Mouse (Mus musculus) urinary bladder, postnatal 14 days (tissue): ENCODE data around the gene Cnppd1.

ENCODE experiments used
- DNase-seq: peaks from one replicate; pipeline ENCODE4 v3.0.0; 2021; ENCODE audit warnings: low spot score

Cnppd1 gene

DNA sequence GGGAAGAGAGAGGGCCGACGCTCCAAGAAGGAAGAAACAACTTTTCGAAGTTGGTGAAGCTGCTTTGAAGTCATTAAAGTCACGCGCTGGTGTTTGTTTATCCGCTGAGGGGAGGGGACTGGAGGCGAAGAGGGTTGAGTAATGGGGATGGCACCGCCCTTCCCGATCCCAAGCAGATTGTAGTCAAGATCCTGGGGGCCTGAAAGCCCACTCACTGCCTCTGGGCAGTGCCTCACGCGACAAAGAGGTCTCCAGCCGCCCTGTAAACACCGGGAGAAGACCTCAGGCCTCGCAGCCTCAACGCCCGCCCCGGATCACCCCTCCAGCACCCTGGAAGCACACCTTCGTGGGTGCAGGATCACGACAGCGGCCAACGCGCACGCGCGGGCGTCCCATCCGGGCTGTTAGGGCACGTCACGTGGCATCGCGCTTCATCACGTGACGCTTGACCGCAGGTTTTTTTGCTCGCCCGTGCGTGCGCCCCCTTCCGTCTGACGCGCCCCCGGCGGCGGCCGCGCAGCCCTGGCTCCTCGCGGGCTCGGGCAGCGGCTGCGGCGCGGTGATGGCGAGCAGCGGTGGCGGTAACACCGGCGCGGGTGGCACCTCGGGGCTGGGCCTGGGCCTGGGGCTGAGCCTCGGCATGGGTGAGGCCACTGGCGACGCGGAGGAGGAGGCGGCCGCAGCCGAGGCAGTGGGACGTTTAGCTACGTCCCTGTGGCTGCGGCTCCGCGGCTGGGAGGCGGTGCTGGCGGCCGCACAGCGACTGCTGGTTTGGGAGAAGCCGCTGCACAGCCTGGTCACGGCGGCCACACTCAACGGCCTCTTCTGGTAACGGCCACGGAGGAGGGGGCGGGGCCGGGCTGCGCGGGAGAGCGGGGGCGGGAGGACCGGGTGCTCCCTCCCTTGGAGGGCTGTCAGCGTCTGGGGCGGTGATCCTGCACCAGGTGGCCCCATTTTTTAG is at the start of gene Cnppd1, which contains the start of gene Retreg2:
TSS of gene Cnppd1 (minus strand) at position 411 of the 961 bp plus-strand sequence.
TSS of gene Retreg2 (plus strand) at position 478 of the 961 bp plus-strand sequence.
- DNase-seq, result peak; percentile 96

DNA sequence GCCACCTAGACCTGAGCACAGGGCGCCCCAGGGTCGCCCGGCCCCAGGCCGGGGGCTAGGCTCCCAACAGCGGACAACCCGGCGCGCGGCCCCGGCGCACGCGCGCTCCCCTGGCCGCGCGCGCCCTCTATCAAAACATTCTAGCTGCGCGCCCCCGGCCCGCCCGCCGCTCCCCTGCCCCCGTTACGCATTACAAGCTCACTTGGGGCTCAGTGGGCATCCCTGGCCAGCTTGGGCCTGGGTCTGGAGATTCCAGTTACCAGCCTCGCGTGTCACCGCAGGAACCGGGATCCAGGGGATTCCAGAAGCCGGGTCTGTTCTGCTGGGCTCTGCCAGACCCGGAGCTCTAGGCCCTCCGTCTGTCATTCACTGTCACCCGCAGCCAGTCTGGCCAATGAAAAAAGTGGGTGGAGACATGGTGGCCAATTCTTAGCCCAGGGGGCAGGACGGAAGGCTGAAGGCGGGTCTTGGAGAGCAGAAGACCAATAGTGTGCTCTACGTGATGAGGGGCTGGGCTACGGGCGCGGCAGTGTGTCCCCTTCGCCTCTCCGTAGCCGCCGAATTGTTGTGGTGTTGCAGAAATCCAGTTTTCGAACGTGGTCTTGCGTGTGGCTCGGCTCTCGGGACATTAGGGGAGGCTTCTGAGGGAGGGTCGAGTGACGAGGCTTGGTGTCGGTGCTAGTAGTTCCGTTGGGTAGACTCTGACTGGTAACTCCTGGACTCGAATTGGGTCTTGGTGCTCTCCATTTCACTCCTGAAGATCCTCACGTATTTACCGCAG is 49.3 kb upstream of the Cnppd1 start, which contains the start of the genes Ankzf1 and Atg9a:
TSS of gene Ankzf1 (plus strand) at position 530 of the 781 bp plus-strand sequence.
TSS of gene Atg9a (minus strand) at position 575 of the 781 bp plus-strand sequence.
- peak; percentile 95 for DNase-seq

DNA sequence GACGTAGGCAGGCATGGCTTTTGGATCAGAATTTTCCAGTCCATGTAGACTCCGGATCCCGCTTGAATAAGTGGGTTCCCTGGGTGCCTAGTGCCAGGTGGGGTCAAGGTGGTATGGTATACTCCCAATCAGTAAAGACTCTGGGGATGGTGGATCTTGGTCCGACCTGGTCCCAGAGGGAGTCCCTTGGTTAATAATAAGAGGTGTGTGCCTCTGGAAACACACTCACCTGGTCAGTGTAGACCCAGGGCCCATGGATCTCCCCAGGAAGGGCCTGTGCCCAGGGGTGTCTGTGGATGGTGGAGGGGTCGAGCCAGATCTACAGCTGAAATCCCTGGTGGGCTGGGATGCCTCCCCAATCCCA is 48.7 kb upstream of the Cnppd1 start:
- DNase-seq, result no peak

DNA sequence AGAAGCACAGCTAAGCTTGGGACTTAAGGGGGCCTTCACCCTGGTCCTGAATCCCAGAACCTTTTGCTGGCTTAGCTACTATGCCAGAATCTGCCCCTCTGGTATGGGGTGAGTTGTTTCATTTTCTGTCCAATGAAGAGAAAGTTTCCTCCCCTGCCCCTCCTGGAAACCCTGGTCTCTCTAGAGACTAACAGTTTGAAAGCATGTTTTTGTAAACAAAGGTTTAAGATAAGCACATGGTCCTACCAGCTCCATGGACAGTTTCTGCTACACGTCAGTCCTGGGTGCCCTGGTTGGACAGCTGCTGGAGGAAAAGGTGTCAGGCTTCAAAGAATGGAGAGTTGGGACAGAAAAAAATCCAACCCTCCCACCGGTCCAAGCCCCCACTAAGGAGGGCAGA is 48.1 kb upstream of the Cnppd1 start:
- no peak for DNase-seq

DNA sequence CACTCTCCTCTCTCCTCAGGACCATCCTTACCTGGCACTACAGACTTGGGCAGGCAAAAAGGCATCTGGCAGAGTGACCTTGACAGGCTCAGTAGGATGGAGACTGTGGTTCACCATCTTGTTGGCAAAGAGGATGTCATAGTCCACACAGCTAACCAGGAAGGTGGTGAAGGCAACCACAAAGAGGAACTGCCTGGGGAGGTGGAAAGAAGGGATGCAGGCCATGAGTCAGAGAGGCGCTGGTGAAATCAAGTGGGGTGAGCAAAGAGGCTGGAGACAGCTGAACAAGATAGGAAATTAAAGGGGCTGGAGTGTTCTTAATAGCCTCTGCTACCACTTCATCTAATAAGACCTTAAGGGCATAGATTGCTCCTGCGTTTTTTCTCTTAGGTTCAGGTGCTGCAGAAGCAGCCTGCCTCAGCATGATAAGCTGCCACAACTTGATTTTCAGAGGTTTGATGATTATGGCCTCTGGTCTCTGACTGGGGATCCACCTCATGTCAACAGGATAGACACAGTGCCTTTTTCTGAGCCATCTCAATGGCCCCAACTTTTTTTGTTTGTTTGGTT is 45.5 kb upstream of the Cnppd1 start:
- no peak for DNase-seq

DNA sequence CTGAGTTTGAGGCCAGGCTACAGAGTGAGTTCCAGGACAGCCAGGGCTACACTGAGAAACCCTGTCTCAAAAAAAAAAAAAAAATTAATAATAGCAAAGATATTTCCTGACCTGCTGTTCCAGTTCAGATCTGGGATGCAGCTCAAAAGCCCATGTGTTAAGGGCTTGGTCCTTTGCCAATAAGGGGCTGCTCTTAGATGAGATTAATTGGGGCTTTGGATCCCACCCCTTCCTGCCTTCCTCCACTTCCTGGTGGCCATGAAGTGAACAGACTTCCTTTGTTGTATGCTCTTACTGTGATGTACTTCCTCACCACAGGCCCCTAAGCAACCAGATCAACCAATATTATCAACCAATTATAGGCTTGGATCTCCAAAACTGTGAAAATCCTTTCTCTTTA is 44.6 kb upstream of the Cnppd1 start:
- DNase-seq, result no peak

DNA sequence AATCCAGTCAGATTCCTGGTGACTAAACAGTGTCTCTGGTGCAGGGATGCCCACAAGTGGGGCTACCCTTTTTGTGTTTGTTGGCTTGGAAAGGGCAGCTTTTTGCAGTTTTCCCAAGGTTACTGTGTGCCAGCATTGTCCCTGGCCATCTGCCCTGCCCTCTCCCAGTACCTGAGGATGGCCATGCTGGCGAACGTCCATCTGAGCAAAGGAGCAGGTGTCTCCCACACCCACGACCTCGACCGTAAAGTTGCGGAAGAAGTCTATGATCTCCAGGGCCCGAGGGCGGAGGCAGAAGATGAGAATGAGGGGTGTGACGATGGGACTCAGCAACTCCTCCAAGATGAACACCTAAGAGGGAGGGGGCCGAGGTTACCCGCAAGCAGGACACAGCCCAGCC is 43.0 kb upstream of the Cnppd1 start:
- DNase-seq, result no peak

DNA sequence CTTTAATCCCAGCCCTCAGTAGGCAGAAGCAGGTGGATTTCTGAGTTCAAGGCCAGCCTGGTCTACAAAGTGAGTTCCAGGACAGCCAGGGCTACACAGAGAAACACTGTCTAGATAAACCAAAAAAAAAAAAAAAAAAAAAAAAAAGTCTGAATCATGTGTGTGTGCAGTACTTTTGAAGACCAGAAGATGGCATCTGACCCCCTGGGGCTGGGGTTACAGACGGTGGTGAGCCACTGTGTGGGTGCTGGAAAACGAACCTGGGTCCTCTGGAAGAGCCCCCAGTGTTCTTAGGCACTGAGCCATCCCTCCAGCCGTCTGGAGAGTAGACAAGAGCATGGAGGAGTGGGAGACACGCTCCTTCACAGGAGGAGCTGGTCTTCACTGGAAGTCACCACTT is 39.6 kb upstream of the Cnppd1 start:
- DNase-seq, result no peak

DNA sequence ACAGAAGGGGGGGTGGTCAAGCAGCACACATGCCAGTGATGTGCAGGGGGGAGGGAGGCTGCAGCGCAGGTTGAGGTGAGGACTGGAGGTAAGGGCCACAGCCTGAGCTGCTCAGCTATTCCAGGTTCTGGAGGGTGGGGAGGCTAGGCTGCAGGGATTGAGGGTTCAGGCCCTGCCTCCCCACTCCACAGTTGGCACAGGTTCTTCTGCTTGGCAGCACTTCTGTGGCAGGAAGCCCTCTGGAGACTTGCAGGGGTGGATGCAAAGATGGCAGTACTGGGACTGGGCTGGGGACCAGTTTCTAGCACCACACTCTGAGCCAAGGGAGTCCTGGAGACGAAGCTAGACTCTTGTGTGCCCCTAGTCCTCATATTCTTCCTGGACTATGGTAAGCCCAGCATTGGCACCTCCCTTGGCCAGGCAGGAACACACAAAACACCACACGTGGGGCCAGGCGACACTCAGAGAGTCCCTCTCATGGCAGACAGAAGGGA is 38.9 kb upstream of the Cnppd1 start:
- no peak for DNase-seq

DNA sequence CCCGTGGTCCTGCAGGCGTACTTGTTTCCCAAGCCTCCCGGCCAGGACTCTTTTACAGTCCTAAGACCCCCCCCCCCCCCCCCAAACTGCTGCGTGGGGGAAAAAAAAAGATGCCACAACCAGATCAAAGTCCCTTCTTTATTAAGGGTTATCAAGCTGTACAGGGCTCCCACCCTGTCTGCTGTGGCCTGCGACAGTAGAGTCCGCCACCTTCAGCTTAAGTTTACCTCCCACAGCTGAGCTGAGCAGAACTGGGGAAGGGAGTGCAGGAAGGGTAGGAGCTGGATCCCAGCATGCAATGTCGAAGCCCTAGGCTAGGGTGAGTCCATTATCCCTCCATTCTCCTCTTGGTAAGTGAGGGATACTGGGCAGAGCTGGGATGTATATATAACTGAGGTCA is 38.2 kb upstream of the Cnppd1 start:
- DNase-seq, result no peak

DNA sequence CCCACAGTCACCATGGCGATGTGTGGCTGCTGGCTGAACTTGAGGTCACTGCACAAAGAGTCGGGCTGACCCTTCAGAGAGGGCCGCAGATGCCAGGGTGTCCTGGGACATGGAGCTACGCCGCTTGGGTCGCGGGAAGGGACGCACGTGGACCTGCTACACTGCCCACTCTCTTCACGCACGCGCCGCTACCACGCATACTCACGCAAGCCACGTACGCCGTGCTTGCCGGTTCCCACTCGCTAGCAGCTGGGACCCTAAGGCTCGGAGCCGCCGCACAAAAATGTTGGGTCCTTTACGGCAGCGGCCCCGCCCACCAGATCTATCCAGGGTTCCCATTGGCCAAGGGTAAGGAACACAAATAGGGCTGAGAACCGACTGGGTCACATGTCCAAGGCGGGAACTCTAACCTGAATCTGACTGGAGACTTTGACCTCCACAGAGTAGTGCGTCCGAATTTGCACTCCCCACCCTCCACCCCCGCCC is 37.6 kb upstream of the Cnppd1 start, which contains the start of gene Abcb6:
TSS of gene Abcb6 (minus strand) at position 288 of the 486 bp plus-strand sequence.
- peak; percentile 86 for DNase-seq

DNA sequence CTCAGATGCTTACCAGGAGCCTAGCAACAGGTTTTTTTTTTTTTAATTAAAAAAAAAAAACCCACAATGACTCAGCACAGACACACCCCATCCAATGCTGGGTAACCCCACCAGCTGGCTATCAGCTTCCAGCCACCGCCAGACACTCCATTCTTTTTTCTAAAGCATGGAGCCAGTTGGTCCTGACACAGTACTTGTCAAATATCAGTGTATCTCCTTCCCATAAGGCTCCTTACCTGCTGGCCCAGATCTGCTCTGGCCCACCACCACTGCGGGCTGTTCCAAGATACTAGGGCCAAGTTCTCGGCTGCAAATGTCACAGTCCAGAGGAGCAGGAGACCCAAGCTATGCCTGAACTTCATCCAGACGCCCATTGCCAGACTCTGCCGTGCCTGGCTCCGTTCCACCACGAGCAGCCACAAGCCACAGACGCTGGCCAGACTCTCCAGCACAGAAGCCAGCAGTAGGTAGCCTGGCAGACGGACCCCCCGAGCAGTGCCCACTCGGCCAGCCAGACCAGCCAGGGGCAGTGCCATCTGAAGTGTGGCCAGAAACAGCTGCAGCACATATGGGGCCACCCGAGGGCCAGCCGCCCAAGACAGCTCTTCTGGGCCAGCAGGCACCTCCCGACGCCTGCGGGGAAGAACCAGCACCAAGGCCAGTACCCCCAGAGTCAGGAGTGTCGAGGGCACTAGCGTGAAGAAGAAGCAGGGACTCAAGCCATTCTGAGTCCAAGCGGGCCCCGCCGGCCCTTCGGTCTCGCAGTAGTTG is 37.0 kb upstream of the Cnppd1 start:
- DNase-seq, result peak; percentile 14

DNA sequence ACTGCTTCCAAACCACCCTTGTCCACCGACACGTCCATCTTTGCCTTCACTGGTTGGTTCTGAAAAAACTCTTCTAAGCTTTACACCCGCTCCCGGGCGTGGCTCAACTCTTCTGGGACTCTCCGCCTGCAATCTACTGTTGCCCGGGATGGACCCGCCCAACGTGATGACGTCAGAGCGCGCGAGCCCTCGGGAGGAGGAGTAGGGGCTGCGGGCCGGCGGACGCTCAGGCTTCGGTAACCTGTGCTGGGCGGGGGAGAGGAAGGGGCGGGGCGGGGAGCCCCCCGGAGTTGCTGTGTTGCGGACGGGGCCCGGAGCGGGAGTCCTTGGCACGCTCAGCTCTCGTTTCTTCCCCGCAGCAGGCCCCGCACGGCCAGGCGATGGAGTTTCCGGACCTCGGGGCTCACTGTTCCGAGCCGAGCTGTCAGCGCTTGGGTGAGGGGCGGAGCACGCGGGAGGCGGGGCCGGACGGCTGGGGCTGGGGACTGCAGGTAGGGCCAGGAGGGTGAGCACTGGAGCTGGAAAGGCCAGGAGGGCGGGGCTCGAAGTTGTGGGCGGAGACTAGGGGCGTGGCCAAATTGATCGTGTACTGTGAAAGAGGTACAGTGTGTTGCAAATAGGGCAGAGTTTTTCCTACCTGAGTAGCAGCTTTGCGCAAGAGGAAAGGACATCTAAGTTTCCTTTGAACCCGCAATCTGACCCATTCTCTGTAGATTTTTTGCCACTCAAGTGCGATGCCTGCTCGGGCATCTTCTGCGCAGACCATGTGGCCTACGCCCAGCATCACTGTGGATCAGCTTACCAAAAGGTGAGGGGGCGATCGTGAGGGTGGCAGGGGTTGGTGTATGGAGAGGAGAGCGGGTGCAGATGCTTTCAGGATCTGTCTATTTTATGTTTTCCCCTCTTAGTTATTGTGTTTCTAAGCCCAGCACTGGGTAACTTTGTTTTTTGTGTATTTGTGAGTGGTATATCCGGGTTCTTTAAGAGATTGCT is 26.3 kb upstream of the Cnppd1 start, which contains the start of gene Zfand2b:
TSS of gene Zfand2b (plus strand) at position 175 of the 993 bp plus-strand sequence.
- DNase-seq, result peak; percentile 99

DNA sequence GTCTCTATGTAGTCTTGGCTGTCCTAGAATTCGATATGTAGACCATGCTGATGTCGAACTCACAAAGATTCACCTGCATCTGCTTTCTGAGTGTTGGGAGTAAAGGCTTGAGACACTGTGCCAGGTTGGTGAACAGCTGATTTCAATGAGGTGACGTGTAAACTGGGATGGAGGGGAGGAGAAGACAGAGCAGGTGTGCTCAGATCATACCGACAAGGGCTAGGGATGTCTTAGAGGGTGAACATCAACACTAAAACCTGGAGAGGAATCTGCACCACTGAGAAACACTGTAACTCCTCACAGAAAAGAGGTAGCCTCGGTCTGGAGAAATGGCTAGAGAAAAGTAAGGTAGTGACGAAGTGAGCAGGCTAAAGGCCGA is 25.6 kb upstream of the Cnppd1 start:
- DNase-seq, result no peak

DNA sequence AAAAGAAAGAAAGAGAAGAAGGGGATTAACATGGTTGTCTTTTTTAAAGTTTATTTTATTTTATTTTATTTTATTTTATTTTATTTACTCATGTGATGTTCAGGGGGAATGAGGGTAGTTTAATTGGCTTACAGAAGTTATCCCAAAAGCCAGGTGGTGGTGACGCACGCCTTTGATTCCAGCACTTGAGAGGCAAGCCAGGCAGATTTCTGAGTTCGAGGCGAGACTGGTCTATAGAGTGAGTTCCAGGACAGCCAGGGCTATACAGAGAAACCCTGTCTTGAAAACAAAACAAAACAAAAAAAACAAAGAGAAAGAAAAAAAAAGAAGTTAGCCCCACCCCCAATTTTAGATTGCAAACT is 17.7 kb upstream of the Cnppd1 start:
- no peak for DNase-seq

DNA sequence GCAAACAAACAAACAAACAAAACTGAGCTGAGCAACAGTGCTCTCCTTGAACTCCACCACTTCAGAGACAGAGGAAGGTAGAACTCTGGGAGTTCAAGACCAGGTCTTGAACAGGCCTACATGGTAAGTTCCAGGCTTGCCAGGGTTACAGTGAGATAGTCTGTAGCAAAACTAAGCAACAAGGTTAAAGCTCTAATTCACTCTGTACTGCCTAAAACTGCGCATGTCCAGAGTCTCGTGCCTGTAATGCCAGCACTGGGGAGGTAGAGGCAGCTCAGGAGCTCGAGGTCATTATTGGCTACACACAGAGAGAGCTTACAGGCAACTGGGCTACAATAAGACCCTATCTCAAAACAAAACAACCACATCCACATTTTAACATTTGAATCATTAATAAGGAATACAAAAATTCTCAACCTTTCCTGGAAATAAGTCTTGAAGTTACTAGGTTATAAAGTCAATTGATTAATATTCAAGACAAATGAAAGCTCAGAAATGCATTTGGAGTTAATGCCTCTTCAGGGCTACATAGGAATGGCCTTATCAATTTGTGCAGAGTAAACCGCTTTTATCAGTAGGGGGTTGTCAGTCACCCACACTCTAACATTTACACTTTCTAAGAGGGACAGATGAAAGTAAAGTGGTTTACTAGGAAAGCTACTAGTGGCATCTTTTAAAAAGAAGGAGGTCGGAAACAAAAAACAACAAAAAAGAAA is 17.2 kb upstream of the Cnppd1 start:
- no peak for DNase-seq

DNA sequence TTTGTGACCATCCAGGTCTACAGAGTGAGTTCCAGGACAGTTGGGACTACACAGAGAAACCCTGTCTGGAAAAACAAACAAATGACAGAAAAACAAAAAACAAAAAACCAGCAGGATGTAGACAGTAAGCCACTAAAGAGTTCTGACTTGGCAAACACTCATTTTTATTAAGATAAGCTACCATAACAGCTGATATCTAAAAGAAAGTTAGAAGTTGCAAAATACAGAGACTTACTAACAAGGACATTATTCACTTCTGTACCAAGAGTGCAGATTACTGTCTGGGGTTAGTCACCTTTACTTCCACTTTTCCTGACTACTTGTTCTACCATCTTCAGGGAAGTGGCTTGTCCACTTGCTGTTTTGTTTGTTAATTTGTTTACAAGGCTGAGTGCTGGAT is 16.5 kb upstream of the Cnppd1 start:
- DNase-seq, result no peak

DNA sequence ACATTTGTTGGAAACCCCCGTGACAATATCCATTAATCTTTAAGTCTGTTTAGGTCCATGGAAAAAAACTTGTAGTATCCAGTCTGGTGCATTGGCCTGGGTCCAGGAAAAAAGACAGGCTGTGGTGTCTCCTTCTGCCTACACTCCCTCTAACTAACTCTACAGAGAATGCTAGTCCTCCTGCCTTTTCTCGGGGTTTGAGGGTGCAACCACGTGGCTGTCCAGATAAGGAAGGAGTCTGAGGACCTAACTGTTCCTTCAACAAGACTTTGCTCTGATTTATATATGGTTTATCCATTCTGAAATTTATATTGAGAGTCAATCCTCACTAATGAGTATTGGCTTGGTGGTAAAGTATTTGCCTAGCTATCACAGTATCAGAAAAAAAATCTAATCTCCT is 13.3 kb upstream of the Cnppd1 start:
- DNase-seq, result no peak

DNA sequence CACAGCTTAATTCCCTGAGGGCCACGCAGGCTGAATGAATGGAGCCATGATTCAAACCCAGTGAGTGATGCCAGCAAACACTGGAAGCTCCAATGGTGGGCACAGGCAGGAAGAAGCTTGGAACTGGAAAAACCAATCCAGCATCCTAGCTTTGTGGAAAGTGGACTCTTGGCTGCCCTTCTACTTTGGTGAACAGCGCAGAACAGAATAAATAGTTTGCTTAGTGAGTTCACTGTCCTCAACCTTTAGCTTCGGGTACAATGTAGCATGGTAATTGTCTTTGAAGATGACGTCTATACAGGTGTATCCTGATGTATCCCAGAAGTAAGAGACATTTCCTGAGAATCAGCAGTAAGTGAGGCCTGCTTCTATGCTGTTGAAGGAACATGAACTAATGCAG is 6.2 kb upstream of the Cnppd1 start:
- DNase-seq, result no peak
